Mouse (Mus musculus): Measurements from ENCODE around the gene Inpp5a. TPM values are rescaled to one million over a fixed set of nuclear protein-coding genes. Genes with fewer than 3 reads are reported as not detected.

The Inpp5a gene
- polyA plus RNA-seq, 1 experiment from 2014 or later, result 28.5 TPM

DNA sequence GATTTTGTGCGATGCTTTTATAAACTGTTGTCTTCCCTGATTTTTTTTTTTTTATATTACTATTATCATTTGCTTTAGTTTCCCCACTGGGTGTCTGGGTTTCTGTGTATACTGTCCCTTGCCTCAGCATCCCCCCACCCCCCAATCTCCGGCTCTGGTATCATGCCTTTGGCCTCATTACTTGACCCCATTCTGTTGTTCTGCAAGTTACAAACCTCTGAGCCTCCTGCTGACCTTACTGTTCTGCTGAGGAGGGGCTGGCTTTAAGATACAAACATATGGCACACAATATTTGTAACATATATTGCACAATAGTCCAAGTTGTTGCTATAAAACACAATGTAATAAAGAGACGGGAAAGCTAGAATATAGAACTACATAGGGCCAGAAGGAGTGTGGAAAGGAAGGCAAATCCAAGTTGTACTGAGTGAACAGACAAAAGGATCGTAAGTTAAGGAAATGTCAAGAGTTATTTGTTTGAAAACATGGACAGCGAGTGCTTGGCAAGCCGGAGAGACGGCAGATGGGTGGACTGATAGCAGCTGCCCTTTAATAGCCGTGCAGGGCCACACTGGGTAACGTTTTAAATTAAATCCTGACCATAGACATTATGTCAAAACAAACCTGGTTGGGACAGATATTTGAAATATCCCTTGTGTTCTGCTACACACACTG lies 49.2 kb downstream of the Inpp5a start:
- H3K27ac ChIP-seq, result no peak overlapping the region
- H3K4me3 ChIP-seq, result no peak overlapping the region
- WGBS, result 53% methylated on average over 9 of the region's 9 CpGs
- no peaks in the 10 kb centered on the region for H3K36me3 ChIP-seq
- H3K4me1 ChIP-seq, result peaks cover 28% of the 10 kb centered on the region
- H3K9me3 ChIP-seq, result no peaks in the 10 kb centered on the region
- H3K4me2 ChIP-seq, result no peak overlapping the region
- no peaks in the 10 kb centered on the region for H3K27me3 ChIP-seq
- no peak for ATAC-seq (ENCODE audit: insufficient number of reproducible peaks, low FRiP score, low TSS enrichment, low read depth)
- H3K9ac ChIP-seq, result no peak overlapping the region

DNA sequence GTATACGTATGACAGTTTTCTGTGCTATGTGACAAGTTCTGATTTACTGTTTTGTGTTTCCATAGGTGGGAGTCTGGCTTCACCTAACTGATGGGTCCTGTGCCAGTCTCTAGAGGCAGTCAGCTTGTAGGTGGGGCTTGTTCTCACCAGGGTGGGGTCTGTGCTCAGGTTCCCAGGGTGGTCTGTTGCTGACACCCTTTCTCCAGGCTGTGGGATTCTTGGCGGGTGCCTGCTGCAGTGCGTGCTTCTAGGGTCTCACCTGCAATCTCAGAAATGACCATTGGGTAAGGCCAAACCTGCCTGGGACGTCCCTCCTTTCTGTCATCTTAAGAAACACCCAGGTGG lies 49.7 kb downstream of the Inpp5a start:
- no peak overlapping the region for H3K27ac ChIP-seq
- no peaks in the 10 kb centered on the region for H3K9me3 ChIP-seq
- no peaks in the 10 kb centered on the region for H3K36me3 ChIP-seq
- 73% methylated on average over 4 of the region's 4 CpGs for WGBS
- ATAC-seq (ENCODE audit: insufficient number of reproducible peaks, low FRiP score, low TSS enrichment, low read depth), result no peak
- no peaks in the 10 kb centered on the region for H3K27me3 ChIP-seq
- no peak overlapping the region for H3K9ac ChIP-seq
- no peak overlapping the region for H3K4me3 ChIP-seq
- peaks cover 28% of the 10 kb centered on the region for H3K4me1 ChIP-seq
- H3K4me2 ChIP-seq, result no peak overlapping the region

DNA sequence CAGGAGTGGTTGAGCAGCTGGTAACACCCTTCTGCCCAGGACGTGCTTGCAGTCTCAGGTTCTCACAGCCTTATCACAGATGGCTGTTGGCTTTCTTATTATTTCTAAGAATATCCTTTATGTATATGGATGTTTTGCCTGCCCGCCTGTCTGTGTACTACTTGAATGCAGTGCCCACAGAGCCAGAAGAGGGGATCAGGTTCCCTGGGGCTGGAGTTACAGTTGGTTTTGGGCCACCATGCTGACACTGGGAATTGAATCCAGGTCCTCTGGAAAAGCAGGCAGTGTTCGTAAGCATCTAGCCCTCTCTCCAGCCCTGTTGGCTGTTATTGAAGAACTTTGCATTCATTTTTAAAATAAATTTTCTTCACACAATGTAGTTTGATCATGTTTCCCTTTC lies 50.1 kb downstream of the Inpp5a start:
- Histone ChIP-seq H3K9ac (no peak overlapping the region), H3K27me3 (no peaks in the 10 kb centered on the region), H3K4me3 (no peak overlapping the region), H3K4me2 (no peak overlapping the region), H3K4me1 (peaks cover 28% of the 10 kb centered on the region), H3K36me3 (no peaks in the 10 kb centered on the region), H3K9me3 (no peaks in the 10 kb centered on the region), H3K27ac (no peak overlapping the region)
- WGBS, result 69% methylated on average over 3 of the region's 3 CpGs
- ATAC-seq (ENCODE audit: insufficient number of reproducible peaks, low FRiP score, low TSS enrichment, low read depth), result no peak

DNA sequence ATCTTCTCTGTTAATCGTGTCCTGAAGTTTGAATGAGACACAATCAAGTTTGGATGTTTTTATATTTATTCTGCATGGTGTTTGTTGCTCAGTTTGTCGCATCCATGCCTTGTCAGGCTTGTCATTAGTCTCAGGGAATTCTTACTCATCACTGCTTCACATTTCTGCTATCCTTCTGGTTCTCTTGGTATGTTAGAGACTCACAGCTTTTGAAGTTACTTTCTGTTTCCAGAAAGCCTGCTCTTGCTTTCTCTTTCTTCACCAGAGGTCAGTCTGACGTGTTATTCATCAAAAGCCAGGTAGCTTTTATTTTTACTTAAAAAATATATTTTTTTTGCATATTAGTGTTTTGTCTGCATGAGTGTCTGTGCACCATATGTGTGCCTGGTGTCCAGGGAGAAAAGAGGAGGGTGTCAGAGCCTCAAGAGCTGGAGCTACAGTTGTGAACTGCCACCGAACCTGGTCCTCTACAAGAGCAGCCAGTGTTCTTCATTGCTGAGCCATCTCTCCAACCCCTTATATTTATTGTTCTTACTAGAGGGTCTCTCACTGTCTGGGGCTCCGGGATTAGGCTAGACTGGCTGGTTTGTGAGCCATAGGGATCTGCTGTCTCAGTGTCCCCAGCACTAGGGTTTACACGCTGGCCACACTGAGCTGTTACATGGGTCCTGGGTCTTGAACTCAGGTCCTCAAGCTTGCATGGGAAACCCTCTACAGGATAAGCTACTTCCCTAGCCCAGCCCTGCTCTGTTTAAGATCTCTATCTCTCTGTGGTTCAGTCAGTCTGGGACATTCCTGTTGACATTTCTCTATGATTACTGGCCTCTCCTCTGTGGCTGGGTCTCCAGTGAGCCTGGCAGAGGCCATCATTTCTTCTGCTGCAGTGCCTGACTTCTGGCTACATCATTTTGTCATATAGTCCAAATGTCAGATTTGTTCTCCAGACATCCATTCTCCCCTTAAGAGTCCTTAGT lies 51.3 kb downstream of the Inpp5a start:
- Histone ChIP-seq H3K4me3 (no peak overlapping the region), H3K27ac (no peak overlapping the region), H3K9ac (no peak overlapping the region), H3K4me2 (no peak overlapping the region), H3K9me3 (no peaks in the 10 kb centered on the region), H3K27me3 (no peaks in the 10 kb centered on the region), H3K4me1 (peaks cover 32% of the 10 kb centered on the region), H3K36me3 (no peaks in the 10 kb centered on the region)
- WGBS, result 76% methylated on average over 6 of the region's 6 CpGs
- no peak for ATAC-seq (ENCODE audit: insufficient number of reproducible peaks, low FRiP score, low TSS enrichment, low read depth)

DNA sequence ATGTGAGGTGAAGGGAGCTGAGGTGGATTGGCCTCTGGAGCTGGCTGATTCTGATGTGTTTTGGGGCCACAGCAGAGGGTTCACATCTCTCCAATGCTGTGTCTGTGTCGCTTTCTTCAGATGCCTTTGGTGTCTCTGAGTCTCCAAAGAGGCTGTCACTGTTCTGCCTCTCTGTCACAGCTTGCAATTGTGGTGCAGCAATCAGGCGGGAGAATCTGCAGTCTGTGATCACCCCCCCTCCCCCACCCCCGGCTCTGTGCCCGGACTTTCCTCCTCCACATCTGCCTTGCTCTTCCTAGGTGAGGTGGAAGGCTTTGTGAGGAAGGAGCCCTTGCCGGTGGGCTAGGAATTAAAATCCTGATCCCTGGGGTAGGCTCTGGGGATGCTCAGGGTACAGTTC lies 52.1 kb downstream of the Inpp5a start:
- Histone ChIP-seq H3K9me3 (no peaks in the 10 kb centered on the region), H3K4me2 (no peak overlapping the region), H3K27ac (no peak overlapping the region), H3K9ac (no peak overlapping the region), H3K4me3 (no peak overlapping the region), H3K4me1 (peaks cover 38% of the 10 kb centered on the region), H3K36me3 (no peaks in the 10 kb centered on the region), H3K27me3 (no peaks in the 10 kb centered on the region)
- 26% methylated on average over 5 of the region's 5 CpGs for WGBS
- ATAC-seq (ENCODE audit: insufficient number of reproducible peaks, low FRiP score, low TSS enrichment, low read depth), result no peak

DNA sequence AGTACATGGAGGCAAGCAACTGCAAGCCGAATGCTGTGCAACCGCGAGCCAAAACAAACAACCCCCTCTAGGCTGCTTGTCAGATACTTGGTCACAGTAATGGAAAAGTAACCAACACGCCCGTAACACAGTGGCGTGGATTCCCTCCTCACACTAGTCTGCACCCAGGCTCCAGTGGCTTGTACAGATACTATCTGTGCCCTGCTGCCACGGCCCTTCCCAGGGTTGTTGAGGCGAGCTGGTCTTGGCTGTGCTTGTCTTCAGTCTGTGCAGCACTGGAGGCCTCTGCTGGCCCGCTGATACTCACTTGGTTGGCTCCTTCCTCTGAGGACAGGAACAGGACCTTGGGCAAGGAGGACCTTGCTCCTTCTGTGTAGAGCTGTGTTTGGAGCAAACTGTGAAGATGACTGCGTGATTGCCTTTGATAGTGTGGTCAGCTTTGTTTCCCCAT lies 52.9 kb downstream of the Inpp5a start:
- Histone ChIP-seq H3K4me3 (no peak overlapping the region), H3K4me1 (peaks cover 45% of the 10 kb centered on the region), H3K27ac (no peak overlapping the region), H3K27me3 (no peaks in the 10 kb centered on the region), H3K4me2 (no peak overlapping the region), H3K9me3 (no peaks in the 10 kb centered on the region), H3K36me3 (no peaks in the 10 kb centered on the region), H3K9ac (no peak overlapping the region)
- no peak for ATAC-seq (ENCODE audit: insufficient number of reproducible peaks, low FRiP score, low TSS enrichment, low read depth)
- 74% methylated on average over 10 of the region's 10 CpGs for WGBS

DNA sequence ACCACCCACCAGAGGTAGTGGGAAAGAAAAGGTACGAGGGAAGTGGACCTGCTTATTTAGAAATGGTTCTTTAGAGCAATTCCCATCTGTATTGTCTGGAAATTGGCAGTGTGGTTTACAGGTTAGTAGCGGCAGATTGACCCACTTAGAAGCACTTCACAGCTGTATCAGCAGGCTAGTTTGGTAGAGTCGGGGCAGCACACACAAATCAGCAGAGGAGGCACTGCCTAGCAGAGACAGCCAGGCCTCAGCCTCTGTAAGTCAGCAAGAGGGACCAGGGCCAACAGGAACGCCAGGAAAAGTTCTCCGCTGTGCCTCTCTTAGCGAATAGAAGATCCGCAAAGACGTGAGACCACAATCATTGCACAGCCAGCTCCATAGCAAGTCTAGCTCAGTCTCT lies 56.7 kb downstream of the Inpp5a start:
- 61% methylated on average over 8 of the region's 8 CpGs for WGBS
- H3K4me2 ChIP-seq, result no peak overlapping the region
- peak overlapping the region; percentile 38 for H3K27ac ChIP-seq
- no peak overlapping the region for H3K4me3 ChIP-seq
- H3K36me3 ChIP-seq, result no peaks in the 10 kb centered on the region
- H3K4me1 ChIP-seq, result peaks cover 38% of the 10 kb centered on the region
- H3K27me3 ChIP-seq, result no peaks in the 10 kb centered on the region
- no peak overlapping the region for H3K9ac ChIP-seq
- no peaks in the 10 kb centered on the region for H3K9me3 ChIP-seq
- ATAC-seq (ENCODE audit: insufficient number of reproducible peaks, low FRiP score, low TSS enrichment, low read depth), result no peak

DNA sequence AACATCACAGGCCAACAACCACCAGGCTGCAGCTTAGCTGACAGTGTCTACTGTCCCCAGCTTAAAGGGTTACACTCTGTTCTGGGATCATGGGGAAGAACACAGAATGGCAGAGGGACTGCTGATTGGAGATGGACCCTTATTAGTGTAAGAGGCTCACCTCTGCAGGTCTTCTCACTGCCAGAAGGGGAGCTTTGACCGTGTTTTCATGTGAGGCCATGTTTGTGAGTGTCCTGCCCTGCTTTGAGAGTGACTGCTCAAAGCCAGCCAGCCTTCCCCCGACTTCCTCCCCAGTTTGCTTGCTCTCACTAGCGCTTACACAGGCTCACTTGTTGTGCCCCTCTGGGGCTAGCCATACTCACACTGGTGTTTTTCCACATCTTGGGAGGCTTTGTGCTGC lies 58.5 kb downstream of the Inpp5a start:
- H3K9me3 ChIP-seq, result no peaks in the 10 kb centered on the region
- 77% methylated on average over 3 of the region's 3 CpGs for WGBS
- peaks cover 26% of the 10 kb centered on the region for H3K4me1 ChIP-seq
- H3K9ac ChIP-seq, result no peak overlapping the region
- no peak overlapping the region for H3K27ac ChIP-seq
- H3K4me3 ChIP-seq, result no peak overlapping the region
- ATAC-seq (ENCODE audit: insufficient number of reproducible peaks, low FRiP score, low TSS enrichment, low read depth), result no peak
- no peaks in the 10 kb centered on the region for H3K36me3 ChIP-seq
- H3K4me2 ChIP-seq, result no peak overlapping the region
- no peaks in the 10 kb centered on the region for H3K27me3 ChIP-seq

DNA sequence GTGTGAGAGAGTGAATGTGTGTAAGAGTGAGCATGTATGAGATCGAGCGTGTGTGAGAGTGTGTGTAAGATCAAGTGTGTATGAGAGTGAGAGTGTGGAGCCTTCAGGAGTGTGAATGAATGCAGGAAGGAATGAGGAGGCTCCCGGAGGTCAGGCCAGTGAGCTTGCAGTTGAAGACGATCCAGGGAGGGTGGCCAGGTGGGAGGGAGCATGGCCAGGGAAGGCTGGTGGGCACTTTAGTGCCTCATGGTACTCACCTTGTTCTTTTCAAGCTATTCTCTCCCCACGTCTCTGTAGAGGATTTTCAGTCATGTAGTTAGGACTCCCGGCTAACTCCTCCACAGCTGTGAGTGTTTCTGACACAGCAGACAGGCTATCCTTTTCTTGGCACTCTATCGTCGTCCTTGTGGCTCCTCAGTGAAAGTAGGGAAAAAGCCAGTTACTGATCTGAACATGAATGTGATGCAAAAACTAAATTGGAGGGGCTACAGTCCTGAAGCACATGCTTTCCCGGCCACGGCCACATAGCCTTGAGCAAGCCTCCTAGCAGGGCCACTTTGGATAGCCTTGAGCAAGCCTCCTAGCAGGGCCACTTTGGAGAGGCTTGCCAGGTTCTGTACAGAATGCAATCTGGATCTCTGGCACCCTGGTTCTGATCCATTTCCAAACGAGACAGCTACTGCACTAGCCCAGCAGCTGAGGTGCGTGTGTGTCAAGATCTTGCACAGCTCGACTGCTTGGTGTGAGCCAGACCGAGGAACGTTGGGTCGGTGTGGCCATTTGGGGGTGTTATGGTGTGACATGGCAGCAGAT lies 61.5 kb downstream of the Inpp5a start:
- Histone ChIP-seq H3K27me3 (no peaks in the 10 kb centered on the region), H3K36me3 (0 out of 2 replicates have a peak, but pooled peaks cover 2% of the 10 kb centered on the region), H3K4me2 (no peak overlapping the region), H3K9ac (no peak overlapping the region), H3K4me1 (peaks cover 19% of the 10 kb centered on the region), H3K27ac (no peak overlapping the region), H3K9me3 (no peaks in the 10 kb centered on the region), H3K4me3 (no peak overlapping the region)
- ATAC-seq (ENCODE audit: insufficient number of reproducible peaks, low FRiP score, low TSS enrichment, low read depth), result no peak
- WGBS, result 76% methylated on average over 16 of the region's 16 CpGs

DNA sequence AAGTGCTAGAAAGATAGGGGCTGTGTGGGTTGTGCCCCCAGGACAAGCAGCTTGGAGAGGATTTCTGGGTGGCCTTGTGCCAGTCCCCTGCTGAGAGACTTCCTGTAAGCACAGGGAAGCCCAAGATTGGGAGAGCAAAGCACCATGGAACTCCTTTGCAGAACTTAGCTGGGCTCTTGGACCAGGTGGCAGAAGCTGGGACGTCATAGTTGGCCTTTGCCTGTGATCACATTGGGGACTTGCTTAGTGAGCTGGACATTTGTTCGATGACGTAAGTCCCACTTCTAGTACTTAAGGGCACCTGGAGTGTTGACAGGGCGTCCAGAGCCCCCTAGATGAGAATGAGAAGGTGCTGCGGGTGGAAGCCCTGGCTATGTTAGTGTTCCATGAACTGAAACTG lies 62.8 kb downstream of the Inpp5a start:
- H3K27me3 ChIP-seq, result no peaks in the 10 kb centered on the region
- no peak overlapping the region for H3K27ac ChIP-seq
- no peak overlapping the region for H3K9ac ChIP-seq
- H3K9me3 ChIP-seq, result no peaks in the 10 kb centered on the region
- H3K4me2 ChIP-seq, result no peak overlapping the region
- WGBS, result 86% methylated on average over 5 of the region's 5 CpGs
- 0 out of 2 replicates have a peak, but pooled peaks cover 3% of the 10 kb centered on the region for H3K36me3 ChIP-seq
- 0 out of 2 replicates have a peak, but pooled peaks cover 7% of the 10 kb centered on the region for H3K4me1 ChIP-seq
- ATAC-seq (ENCODE audit: insufficient number of reproducible peaks, low FRiP score, low TSS enrichment, low read depth), result no peak
- no peak overlapping the region for H3K4me3 ChIP-seq

DNA sequence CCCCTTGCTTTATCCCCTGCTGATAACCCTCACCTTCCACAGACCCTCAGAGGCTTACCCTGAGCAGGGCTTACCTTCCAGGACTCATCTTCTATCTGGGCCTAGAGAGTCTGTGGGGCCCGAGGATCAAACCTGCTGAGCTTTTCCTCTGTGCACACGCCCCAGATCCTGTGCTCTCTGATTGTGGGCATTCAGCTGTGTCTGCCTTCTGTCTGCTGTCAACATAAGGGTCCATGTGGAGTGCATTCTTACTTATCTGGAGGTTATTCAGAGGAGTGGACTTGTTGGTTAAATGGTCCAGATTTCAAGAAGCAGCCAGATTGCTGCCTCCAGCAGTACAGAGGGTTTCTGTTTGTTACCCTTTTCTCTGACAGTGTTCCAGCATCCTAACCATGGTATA lies 63.3 kb downstream of the Inpp5a start:
- WGBS, result 75% methylated on average over 2 of the region's 2 CpGs

More for the DNA sequence above, 63.3 kb downstream of the Inpp5a start:
- no peak overlapping the region for H3K9ac ChIP-seq
- no peaks in the 10 kb centered on the region for H3K9me3 ChIP-seq
- H3K4me1 ChIP-seq, result 0 out of 2 replicates have a peak, but pooled peaks cover 6% of the 10 kb centered on the region
- 0 out of 2 replicates have a peak, but pooled peaks cover 3% of the 10 kb centered on the region for H3K36me3 ChIP-seq
- no peak for ATAC-seq (ENCODE audit: insufficient number of reproducible peaks, low FRiP score, low TSS enrichment, low read depth)
- H3K4me2 ChIP-seq, result no peak overlapping the region
- H3K27ac ChIP-seq, result no peak overlapping the region
- no peak overlapping the region for H3K4me3 ChIP-seq
- no peaks in the 10 kb centered on the region for H3K27me3 ChIP-seq

All from limb, embryonic 15.5 days (tissue).